Mouse (Mus musculus): ENCODE measurements at regions not wholly inside any gene's neighbourhood (a gene's known extent, or its start where the extent isn't known, plus 50 kb on each side); places are given as distances from the start of the nearest gene placed in this dataset.

DNA sequence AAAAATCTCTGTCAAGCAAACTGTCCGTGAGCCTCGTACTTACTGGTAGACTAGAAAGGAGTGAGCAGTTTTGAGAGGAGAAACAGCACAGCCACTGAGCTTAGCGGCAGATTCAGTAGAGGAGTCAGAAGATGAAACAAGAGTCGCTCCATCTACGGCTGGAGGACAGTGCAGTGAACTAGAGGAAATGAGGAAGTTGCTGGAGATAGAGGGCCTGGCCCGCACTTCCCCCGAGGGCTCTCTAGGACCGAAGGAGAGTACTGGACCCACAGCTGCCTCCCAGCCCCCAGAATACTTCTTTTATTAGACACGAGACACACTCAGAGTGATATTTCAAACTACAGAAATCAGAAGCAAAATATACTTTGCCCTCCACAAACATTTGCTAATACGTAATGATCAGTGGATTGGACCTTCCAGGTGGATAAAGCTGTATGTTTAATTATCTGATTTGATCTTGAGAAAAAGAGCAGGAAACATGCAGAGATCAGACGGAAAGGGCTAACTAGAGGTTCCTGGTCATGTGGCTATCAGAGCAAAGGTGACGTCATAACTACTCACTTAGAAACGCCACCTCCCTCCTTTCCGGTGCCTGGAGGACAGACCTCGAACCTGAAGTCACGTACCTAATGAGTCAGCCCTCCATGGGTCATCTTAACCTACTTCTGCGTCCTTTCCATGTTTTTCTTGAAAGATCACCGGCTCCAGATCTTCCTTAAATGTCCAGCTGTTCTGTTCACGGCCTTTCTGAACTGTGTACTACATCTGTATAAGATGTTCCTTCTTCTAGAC is 277.9 kb downstream of the Basp1 start:
- TF ChIP-seq CTCF (IDR thresholded peaks at IDR 0.05; ENCODE audit: extremely low read depth, insufficient read depth, low read length) (no peak), POLR2A (IDR thresholded peaks at IDR 0.05; ENCODE audit: extremely low read depth, insufficient read depth, low read length) (no peak)
